Mouse (Mus musculus): ENCODE results near the gene Akap12. TPM values are rescaled to one million over a fixed set of nuclear protein-coding genes. Genes with fewer than 3 reads are reported as not detected.

The Akap12 gene
- polyA plus RNA-seq (2014; fragmentation: Illumina TruSeq; extraction: RNeasy Lipid Tissue Mini Kit (QIAGEN cat#74804); ENCODE audit: low read depth, low replicate concordance): 10.3 TPM

GRCm38 (mm10) chr10:4266041-4266930 lies at the start of gene Akap12:
Gene Akap12 (plus strand): TSS chr10:4266380.

DNA sequence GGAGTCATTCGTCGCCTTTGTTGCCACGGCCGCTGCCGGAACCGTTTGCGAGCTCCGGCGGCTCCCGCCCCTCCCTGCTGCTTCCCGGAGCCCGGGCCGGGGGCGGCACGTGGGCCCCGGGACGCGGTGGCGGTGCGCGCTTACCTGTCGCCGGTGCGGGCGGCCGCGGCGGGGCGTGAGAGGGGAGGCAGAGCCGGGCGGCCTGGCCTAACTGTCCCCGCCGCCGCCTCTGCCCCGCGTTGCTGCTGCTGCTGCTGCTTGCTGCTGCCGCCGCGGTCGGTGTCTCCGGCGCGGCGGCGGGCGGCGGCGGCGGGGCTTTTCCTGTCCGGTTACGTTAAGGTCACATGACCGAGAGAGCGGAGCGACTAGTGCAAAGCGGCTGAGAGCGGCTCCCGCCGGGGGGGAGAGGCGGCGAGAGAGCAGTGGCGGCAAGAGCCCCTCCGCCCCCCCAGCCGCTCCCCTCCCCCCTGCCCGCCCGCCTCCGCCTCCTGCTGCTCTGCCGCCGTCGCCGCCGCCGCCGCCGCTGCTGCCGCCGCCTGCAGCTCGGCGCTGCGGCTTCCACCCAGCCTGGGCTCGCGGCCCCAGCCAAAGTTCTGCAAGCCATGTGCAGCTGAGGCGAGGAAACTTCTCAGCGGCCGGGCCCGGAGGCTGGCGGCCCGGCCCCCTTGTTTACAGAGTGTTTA lies 121.7 kb downstream of the Akap12 start, which contains the start of gene Zbtb2:
Gene Zbtb2 (minus strand): TSS at position 408 of the 683 bp plus-strand sequence.

Other genes starting within 250 kb of the Akap12 start
- gene Zbtb2, start 121.7 kb downstream of the Akap12 start, polyA plus RNA-seq (2014; fragmentation: Illumina TruSeq; extraction: RNeasy Lipid Tissue Mini Kit (QIAGEN cat#74804); ENCODE audit: low read depth, low replicate concordance): 20.2 TPM
- 75.6 TPM for gene Rmnd1, start 166.0 kb downstream of the Akap12 start, polyA plus RNA-seq (2014; fragmentation: Illumina TruSeq; extraction: RNeasy Lipid Tissue Mini Kit (QIAGEN cat#74804); ENCODE audit: low read depth, low replicate concordance)
- 47.6 TPM for gene Armt1, start 166.1 kb downstream of the Akap12 start, polyA plus RNA-seq (2014; fragmentation: Illumina TruSeq; extraction: RNeasy Lipid Tissue Mini Kit (QIAGEN cat#74804); ENCODE audit: low read depth, low replicate concordance)
- 0.17 TPM for gene Ccdc170, start 216.1 kb downstream of the Akap12 start, polyA plus RNA-seq (2014; fragmentation: Illumina TruSeq; extraction: RNeasy Lipid Tissue Mini Kit (QIAGEN cat#74804); ENCODE audit: low read depth, low replicate concordance)